Mouse (Mus musculus): ENCODE measurements around the gene Ttc22.

The Ttc22 gene

GRCm38 (mm10) chr4:106615637-106616036 lies 6.6 kb upstream of the Ttc22 start:
- DNase-seq (ENCODE audit: low spot score in 2 of 2): no peak

GRCm38 (mm10) chr4:106617056-106617455 lies 5.2 kb upstream of the Ttc22 start, which contains the start of gene Lexm:
Lexm (minus strand) TSS chr4:106617241.
- no peak for DNase-seq (ENCODE audit: low spot score in 2 of 2)

GRCm38 (mm10) chr4:106618898-106619297 lies 3.3 kb upstream of the Ttc22 start:
- no peak for DNase-seq (ENCODE audit: low spot score in 2 of 2)

- no peak for DNase-seq (ENCODE audit: low spot score in 2 of 2)
These were observed 804 bp upstream of the Ttc22 start for GRCm38 (mm10) chr4:106621428-106621827.

GRCm38 (mm10) chr4:106622712-106623111 lies 480 bp downstream of the Ttc22 start:
- no peak for DNase-seq (ENCODE audit: low spot score in 2 of 2)

- no peak for DNase-seq (ENCODE audit: low spot score in 2 of 2)
These were observed 2.0 kb downstream of the Ttc22 start for GRCm38 (mm10) chr4:106624271-106624670.

GRCm38 (mm10) chr4:106627809-106628208 lies 5.6 kb downstream of the Ttc22 start:
- no peak for DNase-seq (ENCODE audit: low spot score in 2 of 2)

GRCm38 (mm10) chr4:106628650-106629360 lies 6.6 kb downstream of the Ttc22 start:
- DNase-seq (ENCODE audit: low spot score in 2 of 2): no peak

- DNase-seq (ENCODE audit: low spot score in 2 of 2): no peak
These were observed 7.1 kb downstream of the Ttc22 start for GRCm38 (mm10) chr4:106629374-106629773.

- peak; percentile 83 to 96 for DNase-seq (ENCODE audit: low spot score in 2 of 2)
These were observed 8.3 kb downstream of the Ttc22 start for GRCm38 (mm10) chr4:106630333-106631220.

- DNase-seq (ENCODE audit: low spot score in 2 of 2): no peak
These were observed 10.1 kb downstream of the Ttc22 start for GRCm38 (mm10) chr4:106632313-106632712.

GRCm38 (mm10) chr4:106633281-106634085 lies 11.3 kb downstream of the Ttc22 start:
- DNase-seq (ENCODE audit: low spot score in 2 of 2): no peak

- no peak for DNase-seq (ENCODE audit: low spot score in 2 of 2)
These were observed 11.9 kb downstream of the Ttc22 start for GRCm38 (mm10) chr4:106634086-106634479.

- DNase-seq (ENCODE audit: low spot score in 2 of 2): no peak
These were observed 21.4 kb downstream of the Ttc22 start for GRCm38 (mm10) chr4:106643483-106644217.

GRCm38 (mm10) chr4:106644218-106644610 lies 22.0 kb downstream of the Ttc22 start:
- DNase-seq (ENCODE audit: low spot score in 2 of 2): no peak

- DNase-seq (ENCODE audit: low spot score in 2 of 2): no peak
These were observed 23.6 kb downstream of the Ttc22 start for GRCm38 (mm10) chr4:106645797-106646196.

GRCm38 (mm10) chr4:106647137-106647536 lies 24.9 kb downstream of the Ttc22 start:
- no peak for DNase-seq (ENCODE audit: low spot score in 2 of 2)

GRCm38 (mm10) chr4:106650833-106651527 lies 28.7 kb downstream of the Ttc22 start, which contains the start of gene Pars2:
Pars2 (plus strand) TSS chr4:106651069.
- peak; percentile 93 to 97 for DNase-seq (ENCODE audit: low spot score in 2 of 2)

- no peak for DNase-seq (ENCODE audit: low spot score in 2 of 2)
These were observed 30.3 kb downstream of the Ttc22 start for GRCm38 (mm10) chr4:106652546-106652945.

- no peak for DNase-seq (ENCODE audit: low spot score in 2 of 2)
These were observed 30.8 kb downstream of the Ttc22 start for GRCm38 (mm10) chr4:106653051-106653450.

GRCm38 (mm10) chr4:106655681-106656080 lies 33.4 kb downstream of the Ttc22 start:
- no peak for DNase-seq (ENCODE audit: low spot score in 2 of 2)

All from left cerebral cortex, adult 9 months (tissue).